In genomic region chr5:97166128-97166883, GRCm38 (mm10) we compare ENCODE assay signal across 15 mouse cellular contexts. TPM values are rescaled to one million over a fixed set of nuclear protein-coding genes. Genes with fewer than 3 reads are reported as not detected.
DNase-seq lines count a peak whose midpoint lies in the region; ATAC-seq and TF ChIP-seq lines count a peak whose summit lies in the region.
"Had no signal": no experiment of that assay in that cellular context is flagged by ENCODE, and none has a peak within 500 bp of the region (broad histone marks: within the 10 kb centered on the region; RNA-seq: fewer than 3 reads in every experiment).

No protein-coding gene starts in this region.

- H3K4me2 ChIP-seq in liver, embryonic 12.5 days = no peak overlapping the region; the same call in 1 of the 2 replicates
- no peak overlapping the region for H3K4me2 ChIP-seq in forebrain, embryonic 13.5 days
- H3K4me2 ChIP-seq in neural tube, embryonic 12.5 days (replicated peaks) = no peak overlapping the region
- H3K4me2 ChIP-seq in heart, embryonic 12.5 days = no peak overlapping the region
- H3K4me2 ChIP-seq: embryonic facial prominence, embryonic 15.5 days had no signal

- no peaks in the 10 kb centered on the region for H3K9me3 ChIP-seq in liver, embryonic 12.5 days (replicated peaks)
- H3K9me3 ChIP-seq in forebrain, embryonic 13.5 days (replicated peaks) = no peaks in the 10 kb centered on the region
- no peaks in the 10 kb centered on the region for H3K9me3 ChIP-seq in neural tube, embryonic 12.5 days
- H3K9me3 ChIP-seq in heart, embryonic 12.5 days (replicated peaks) = no peaks in the 10 kb centered on the region
- H3K9me3 ChIP-seq: embryonic facial prominence, embryonic 15.5 days; limb, embryonic 10.5 days had no signal

- DNase-seq in liver = no peak
- DNase-seq in lung, adult 2 months = peak; percentile 19
- DNase-seq in layer of hippocampus, adult 18-20 months (ENCODE audit: low spot score in 2 of 2) = no peak
- no peak for DNase-seq in left cerebral cortex, postnatal 10 days (ENCODE audit: extremely low spot score in 1 of 2, low spot score in 2 of 2)
- DNase-seq: adrenal gland, postnatal 14 days; cerebellum, adult 11-12 months; kidney, adult 9 months; right cerebral cortex, adult 18-20 months; thymus, postnatal 25 days had no signal

- no peak overlapping the region for H3K4me3 ChIP-seq in liver, embryonic 12.5 days
- H3K4me3 ChIP-seq in forebrain, embryonic 13.5 days = no peak overlapping the region
- H3K4me3 ChIP-seq in lung, adult 2 months (replicated peaks; ENCODE audit: extremely low read depth, low read depth, low read length) = no peak overlapping the region
- no peak overlapping the region for H3K4me3 ChIP-seq in neural tube, embryonic 12.5 days
- H3K4me3 ChIP-seq in heart, embryonic 12.5 days = no peak overlapping the region
- H3K4me3 ChIP-seq: embryonic facial prominence, embryonic 15.5 days; limb, embryonic 10.5 days had no signal

- no peak for TF ChIP-seq POLR2A in lung, adult 2 months (IDR thresholded peaks at IDR 0.05; ENCODE audit: borderline replicate concordance, extremely low read depth, low read depth, low read length)

- intact Hi-C loops in left cerebral cortex, postnatal 10 days (cut with DNase I) = no loop called here

- no peak overlapping the region for H3K27ac ChIP-seq in liver, embryonic 12.5 days
- H3K27ac ChIP-seq in forebrain, embryonic 13.5 days = no peak overlapping the region
- no peak overlapping the region for H3K27ac ChIP-seq in neural tube, embryonic 12.5 days
- H3K27ac ChIP-seq in heart, embryonic 12.5 days (ENCODE audit: poor library complexity, severe bottlenecking) = no peak overlapping the region
- H3K27ac ChIP-seq: embryonic facial prominence, embryonic 15.5 days; limb, embryonic 10.5 days had no signal

- H3K4me1 ChIP-seq in liver, embryonic 12.5 days = peaks cover 26% of the 10 kb centered on the region
- 0 out of 2 replicates have a peak, but pooled peaks cover 4% of the 10 kb centered on the region for H3K4me1 ChIP-seq in forebrain, embryonic 13.5 days
- H3K4me1 ChIP-seq in lung, adult 2 months (ENCODE audit: control insufficient read depth, insufficient read depth, low read length) = no peaks in the 10 kb centered on the region
- H3K4me1 ChIP-seq in neural tube, embryonic 12.5 days = no peaks in the 10 kb centered on the region; the same call in 1 of the 2 replicates
- H3K4me1 ChIP-seq in heart, embryonic 12.5 days (replicated peaks) = no peaks in the 10 kb centered on the region
- H3K4me1 ChIP-seq: embryonic facial prominence, embryonic 15.5 days; limb, embryonic 10.5 days had no signal

- H3K27me3 ChIP-seq in liver, embryonic 12.5 days (replicated peaks) = no peaks in the 10 kb centered on the region
- H3K27me3 ChIP-seq in forebrain, embryonic 13.5 days = no peaks in the 10 kb centered on the region
- no peaks in the 10 kb centered on the region for H3K27me3 ChIP-seq in neural tube, embryonic 12.5 days (replicated peaks)
- no peaks in the 10 kb centered on the region for H3K27me3 ChIP-seq in heart, embryonic 12.5 days (replicated peaks)
- H3K27me3 ChIP-seq: embryonic facial prominence, embryonic 15.5 days had no signal

- TF ChIP-seq CTCF in lung, adult 2 months (IDR thresholded peaks at IDR 0.05; ENCODE audit: insufficient read depth, low read length) = no peak

- peak; percentile 86 for ATAC-seq in liver, embryonic 12.5 days
- peak; percentile 65 for ATAC-seq in forebrain, embryonic 13.5 days
- peak; percentile 45; the same call in 1 of the 2 replicates for ATAC-seq in neural tube, embryonic 12.5 days (ENCODE audit: low FRiP score, low read depth)
- ATAC-seq in heart, embryonic 12.5 days (ENCODE audit: insufficient number of reproducible peaks, low FRiP score) = no peak

- H3K9ac ChIP-seq in liver, embryonic 12.5 days = no peak overlapping the region
- no peak overlapping the region for H3K9ac ChIP-seq in forebrain, embryonic 13.5 days
- H3K9ac ChIP-seq in neural tube, embryonic 12.5 days = no peak overlapping the region
- H3K9ac ChIP-seq in heart, embryonic 12.5 days = no peak overlapping the region
- H3K9ac ChIP-seq: embryonic facial prominence, embryonic 15.5 days had no signal

- 67% methylated on average over 4 of the region's 4 CpGs for WGBS in liver, embryonic 12.5 days (ENCODE audit: insufficient replicate concordance)
- WGBS in forebrain, embryonic 13.5 days = 47% methylated on average over 4 of the region's 4 CpGs
- 57% methylated on average over 4 of the region's 4 CpGs for WGBS in lung, adult 2 months
- WGBS in neural tube, embryonic 12.5 days = 43% methylated on average over 4 of the region's 4 CpGs
- WGBS in heart, embryonic 12.5 days = 68% methylated on average over 4 of the region's 4 CpGs

- no peaks in the 10 kb centered on the region for H3K36me3 ChIP-seq in liver, embryonic 12.5 days
- no peaks in the 10 kb centered on the region for H3K36me3 ChIP-seq in forebrain, embryonic 13.5 days (ENCODE audit: poor library complexity, severe bottlenecking)
- H3K36me3 ChIP-seq in neural tube, embryonic 12.5 days = no peaks in the 10 kb centered on the region
- H3K36me3 ChIP-seq in heart, embryonic 12.5 days = no peaks in the 10 kb centered on the region
- H3K36me3 ChIP-seq: embryonic facial prominence, embryonic 15.5 days; limb, embryonic 10.5 days had no signal

RNA-seq across cellular contexts. Expression of gene Paqr3, which starts 54.9 kb away (rescaled TPM):
- polyA plus RNA-seq in liver, embryonic 12.5 days (2016; fragmentation: Nextera tagmentation; extraction: Ambion mirVana) = 1.3 and 1.8 TPM in 2 replicates
- 17.1 and 19.0 TPM in 2 replicates for polyA plus RNA-seq in forebrain, embryonic 13.5 days (2015; fragmentation: Nextera tagmentation; extraction: Ambion mirVana)
- 4.9 and 9.0 TPM in 2 replicates for polyA plus RNA-seq in lung, adult 2 months (2012; rRNA removed)
- 20.7 and 21.0 TPM in 2 replicates for polyA plus RNA-seq in neural tube, embryonic 12.5 days (2016; fragmentation: Nextera tagmentation; extraction: Ambion mirVana)
- total RNA-seq in layer of hippocampus, adult 18-20 months (2021) = 10 to 100 TPM; 28.6 to 31.0 TPM
- 1.9 and 2.5 TPM in 2 replicates for polyA plus RNA-seq in heart, embryonic 12.5 days (2016; fragmentation: Nextera tagmentation; extraction: Ambion mirVana)
- total RNA-seq in left cerebral cortex, postnatal 10 days (2021) = 10 to 100 TPM; 28.6 to 29.7 TPM
